Mouse (Mus musculus) embryonic facial prominence, embryonic 12.5 days (tissue): ENCODE measurements around the gene Plcxd3. TPM values are rescaled to one million over a fixed set of nuclear protein-coding genes. Genes with fewer than 3 reads are reported as not detected.

ENCODE experiments used
- ATAC-seq: fragments of 200-750 bp; cut with Nextera tagmentation; 2 replicates; pipeline ENCODE4 v1.8.0; 2017; ENCODE audit not compliant: insufficient number of reproducible peaks, insufficient read depth, low FRiP score, low TSS enrichment
- H3K27ac ChIP-seq: fragments of 300-500 bp; sonication (generic); 2 replicates; pipeline ENCODE4 v1.5.1; 2016; ENCODE audit warnings: mild to moderate bottlenecking
- H3K27me3 ChIP-seq: fragments of 300-500 bp; sonication (generic); 2 replicates; pipeline ENCODE4 v1.6.1; 2016; ENCODE audit warnings: mild to moderate bottlenecking, moderate library complexity
- H3K36me3 ChIP-seq: fragments of 300-500 bp; sonication (generic); 2 replicates; pipeline ENCODE4 v1.6.1; 2016; ENCODE audit warnings: mild to moderate bottlenecking
- H3K4me1 ChIP-seq: fragments of 300-500 bp; sonication (generic); 2 replicates; pipeline ENCODE4 v1.6.1; 2016
- H3K4me2 ChIP-seq: fragments of 300-500 bp; sonication (generic); replicated peaks from 2 replicates; pipeline ENCODE4 v1.6.1; 2016; ENCODE audit warnings: mild to moderate bottlenecking, moderate library complexity
- H3K4me3 ChIP-seq: fragments of 300-500 bp; sonication (generic); 2 replicates; pipeline ENCODE4 v1.5.1; 2016; ENCODE audit warnings: mild to moderate bottlenecking
- H3K9ac ChIP-seq: fragments of 300-500 bp; sonication (generic); 2 replicates; pipeline ENCODE4 v1.6.1; 2016; ENCODE audit warnings: mild to moderate bottlenecking, moderate library complexity
- H3K9me3 ChIP-seq: fragments of 300-500 bp; sonication (generic); 2 replicates; pipeline ENCODE4 v1.6.1; 2016; ENCODE audit warnings: mild to moderate bottlenecking, moderate library complexity
- WGBS: fragments of 180-500 bp; shearing (Covaris S2); methylation state at CpG from one replicate; pipeline ENCODE4 v1.1.7; 2016; 5-methylcytosine and 5-hydroxymethylcytosine counted together
- polyA plus RNA-seq: library from polyadenylated mRNA; unstranded; fragments of >200 nt; fragmentation: Nextera tagmentation; extraction: Ambion mirVana; gene quantifications from 2 replicates; pipeline ENCODE4 v1.2.1, GENCODE M21; 2016

Gene Plcxd3
- 4.1 and 4.2 TPM in 2 replicates for polyA plus RNA-seq

- H3K9me3 ChIP-seq = no peaks in the 10 kb centered on the region
- peak; percentile 74; the same call in 1 of the 2 replicates for ATAC-seq
- H3K36me3 ChIP-seq = no peaks in the 10 kb centered on the region
- H3K4me1 ChIP-seq = no peaks in the 10 kb centered on the region
- H3K4me2 ChIP-seq = peak within 1 kb of the TSS; percentile 79
- H3K27me3 ChIP-seq = peaks cover 7% of the 10 kb centered on the region; the same call in 1 of the 2 replicates
- no peak within 1 kb of the TSS for H3K27ac ChIP-seq
- H3K9ac ChIP-seq = peak within 1 kb of the TSS; percentile 37; the same call in 1 of the 2 replicates
- under 1% methylated on average over 33 of the region's 33 CpGs for WGBS
- H3K4me3 ChIP-seq = peak within 1 kb of the TSS; percentile 43
These were observed at the start of gene Plcxd3 for GRCm38 (mm10) chr15:4375423-4376220. Plcxd3 (plus strand) TSS chr15:4375491.

GRCm38 (mm10) chr15:4331867-4332266 lies 43.4 kb upstream of the Plcxd3 start:
- Histone ChIP-seq H3K36me3 (no peaks in the 10 kb centered on the region), H3K9ac (no peak overlapping the region), H3K27me3 (no peaks in the 10 kb centered on the region), H3K9me3 (no peaks in the 10 kb centered on the region), H3K4me3 (no peak overlapping the region), H3K4me1 (no peaks in the 10 kb centered on the region), H3K4me2 (no peak overlapping the region), H3K27ac (no peak overlapping the region)
- no peak for ATAC-seq
- 76% methylated on average over 4 of the region's 4 CpGs for WGBS

- Histone ChIP-seq H3K9me3 (no peaks in the 10 kb centered on the region), H3K9ac (no peak overlapping the region), H3K36me3 (no peaks in the 10 kb centered on the region), H3K4me1 (no peaks in the 10 kb centered on the region), H3K4me3 (no peak overlapping the region), H3K27me3 (no peaks in the 10 kb centered on the region), H3K27ac (no peak overlapping the region), H3K4me2 (no peak overlapping the region)
- no peak for ATAC-seq
- 17% methylated on average over 4 of the region's 4 CpGs for WGBS
These were observed 33.7 kb upstream of the Plcxd3 start for GRCm38 (mm10) chr15:4341620-4342019.

GRCm38 (mm10) chr15:4348816-4349553 lies 26.3 kb upstream of the Plcxd3 start:
- no peaks in the 10 kb centered on the region for H3K27me3 ChIP-seq
- WGBS = 21% methylated on average over 7 of the region's 7 CpGs

GRCm38 (mm10) chr15:4356397-4356796 lies 18.9 kb upstream of the Plcxd3 start:
- Histone ChIP-seq H3K27ac (no peak overlapping the region), H3K4me1 (no peaks in the 10 kb centered on the region), H3K4me2 (no peak overlapping the region), H3K4me3 (no peak overlapping the region), H3K9me3 (no peaks in the 10 kb centered on the region), H3K9ac (no peak overlapping the region), H3K27me3 (no peaks in the 10 kb centered on the region), H3K36me3 (no peaks in the 10 kb centered on the region)
- ATAC-seq = no peak
- 92% methylated on average over 11 of the region's 11 CpGs for WGBS

More at GRCm38 (mm10) chr15:4348816-4349553, 26.3 kb upstream of the Plcxd3 start:
- no peaks in the 10 kb centered on the region for H3K9me3 ChIP-seq
- no peak for ATAC-seq
- no peak overlapping the region for H3K9ac ChIP-seq
- H3K36me3 ChIP-seq = no peaks in the 10 kb centered on the region
- H3K27ac ChIP-seq = no peak overlapping the region
- H3K4me3 ChIP-seq = no peak overlapping the region
- H3K4me2 ChIP-seq = no peak overlapping the region
- no peaks in the 10 kb centered on the region for H3K4me1 ChIP-seq

GRCm38 (mm10) chr15:4357706-4358105 lies 17.6 kb upstream of the Plcxd3 start:
- 77% methylated on average over 4 of the region's 4 CpGs for WGBS
- no peak overlapping the region for H3K9ac ChIP-seq
- no peaks in the 10 kb centered on the region for H3K36me3 ChIP-seq
- H3K4me1 ChIP-seq = no peaks in the 10 kb centered on the region
- ATAC-seq = no peak
- no peak overlapping the region for H3K4me3 ChIP-seq
- no peak overlapping the region for H3K27ac ChIP-seq
- no peaks in the 10 kb centered on the region for H3K9me3 ChIP-seq
- no peak overlapping the region for H3K4me2 ChIP-seq
- H3K27me3 ChIP-seq = no peaks in the 10 kb centered on the region

GRCm38 (mm10) chr15:4367801-4368200 lies 7.5 kb upstream of the Plcxd3 start:
- Histone ChIP-seq H3K27me3 (no peaks in the 10 kb centered on the region), H3K36me3 (no peaks in the 10 kb centered on the region), H3K4me1 (no peaks in the 10 kb centered on the region), H3K27ac (no peak overlapping the region), H3K4me3 (no peak overlapping the region), H3K9me3 (no peaks in the 10 kb centered on the region), H3K9ac (no peak overlapping the region), H3K4me2 (no peak overlapping the region)
- WGBS = 52% methylated on average over 2 of the region's 2 CpGs
- no peak for ATAC-seq

- 46% methylated on average over 6 of the region's 6 CpGs for WGBS
- H3K4me1 ChIP-seq = no peaks in the 10 kb centered on the region
- ATAC-seq = no peak
- H3K9me3 ChIP-seq = no peaks in the 10 kb centered on the region
- peak overlapping the region; percentile 79 for H3K4me2 ChIP-seq
- no peak overlapping the region for H3K27ac ChIP-seq
- H3K9ac ChIP-seq = no peak overlapping the region
- no peaks in the 10 kb centered on the region for H3K36me3 ChIP-seq
- H3K4me3 ChIP-seq = no peak overlapping the region
- peaks cover 7% of the 10 kb centered on the region; the same call in 1 of the 2 replicates for H3K27me3 ChIP-seq
These were observed 769 bp upstream of the Plcxd3 start for GRCm38 (mm10) chr15:4374453-4374990.

GRCm38 (mm10) chr15:4375031-4375422 lies 264 bp upstream of the Plcxd3 start:
- H3K27ac ChIP-seq = no peak overlapping the region
- H3K4me3 ChIP-seq = peak overlapping the region; percentile 43
- WGBS = 24% methylated on average over 6 of the region's 6 CpGs

GRCm38 (mm10) chr15:4376221-4376631 lies 935 bp downstream of the Plcxd3 start:
- Histone ChIP-seq H3K27me3 (peaks cover 7% of the 10 kb centered on the region; the same call in 1 of the 2 replicates), H3K36me3 (no peaks in the 10 kb centered on the region), H3K4me3 (peak overlapping the region; percentile 43), H3K9ac (no peak overlapping the region), H3K9me3 (no peaks in the 10 kb centered on the region), H3K27ac (no peak overlapping the region), H3K4me1 (no peaks in the 10 kb centered on the region), H3K4me2 (peak overlapping the region; percentile 79)
- ATAC-seq = no peak
- WGBS = 10% methylated on average over 8 of the region's 8 CpGs

More at GRCm38 (mm10) chr15:4375031-4375422, 264 bp upstream of the Plcxd3 start:
- Histone ChIP-seq H3K4me2 (peak overlapping the region; percentile 79), H3K27me3 (peaks cover 7% of the 10 kb centered on the region; the same call in 1 of the 2 replicates), H3K9me3 (no peaks in the 10 kb centered on the region), H3K4me1 (no peaks in the 10 kb centered on the region), H3K36me3 (no peaks in the 10 kb centered on the region), H3K9ac (peak overlapping the region; percentile 37; the same call in 1 of the 2 replicates)
- ATAC-seq = no peak

GRCm38 (mm10) chr15:4378766-4379165 lies 3.5 kb downstream of the Plcxd3 start:
- Histone ChIP-seq H3K36me3 (no peaks in the 10 kb centered on the region), H3K9me3 (no peaks in the 10 kb centered on the region), H3K4me3 (no peak overlapping the region), H3K4me2 (no peak overlapping the region), H3K27ac (no peak overlapping the region), H3K27me3 (peaks cover 7% of the 10 kb centered on the region; the same call in 1 of the 2 replicates), H3K9ac (no peak overlapping the region), H3K4me1 (no peaks in the 10 kb centered on the region)
- 43% methylated on average over 5 of the region's 5 CpGs for WGBS
- ATAC-seq = no peak
